Mouse (Mus musculus) megakaryocyte, embryonic 14.5 days (primary cell): ENCODE measurements around the gene Magi2. TPM values are rescaled to one million over a fixed set of nuclear protein-coding genes. Genes with fewer than 3 reads are reported as not detected.

Source experiments
- H3K27me3 ChIP-seq: replicated peaks from 2 replicates; pipeline ENCODE3; 2012; ENCODE audit warnings: inconsistent platforms
- H3K36me3 ChIP-seq: replicated peaks from 2 replicates; pipeline ENCODE3; 2012; ENCODE audit warnings: low read length, inconsistent platforms, mixed read lengths
- H3K4me1 ChIP-seq: 2 replicates; pipeline ENCODE4 v1.6.1; 2012; ENCODE audit warnings: inconsistent platforms
- H3K4me3 ChIP-seq: replicated peaks from 2 replicates; pipeline ENCODE3; 2012; ENCODE audit warnings: moderate library complexity, mild to moderate bottlenecking, inconsistent platforms
- H3K9me3 ChIP-seq: 2 replicates; pipeline ENCODE4 v1.6.1; 2012; ENCODE audit warnings: inconsistent platforms
- FLI1 ChIP-seq: IDR thresholded peaks from 2 replicates; pipeline ENCODE4 v1.6.1; 2012; ENCODE audit warnings: low read length, inconsistent platforms, mixed read lengths
- GATA1 ChIP-seq: IDR thresholded peaks from 3 replicates; pipeline ENCODE4 v1.6.1; 2012; ENCODE audit warnings: mixed read lengths, low read length, inconsistent platforms, borderline replicate concordance
- polyA plus RNA-seq: library from polyadenylated mRNA; stranded (reverse); fragments of >175 nt; gene quantifications from 2 replicates; pipeline ENCODE4 v1.2.3, GENCODE M21; 2012; ENCODE audit warnings: low replicate concordance; ENCODE audit not compliant: insufficient read depth

Magi2 gene
- polyA plus RNA-seq, 1 experiment, result 0.02 TPM

GRCm38 (mm10) chr5:20614891-20615290, 1388.1 kb downstream of the Magi2 start:
- Histone ChIP-seq H3K4me1 (no peaks in the 10 kb centered on the region), H3K4me3 (no peak overlapping the region), H3K36me3 (no peaks in the 10 kb centered on the region), H3K9me3 (no peaks in the 10 kb centered on the region), H3K27me3 (no peaks in the 10 kb centered on the region)
- TF ChIP-seq GATA1, result no peak
- TF ChIP-seq FLI1, result no peak

- TF ChIP-seq FLI1, result no peak
- no peak for TF ChIP-seq GATA1
- peaks cover 11% of the 10 kb centered on the region for H3K4me1 ChIP-seq
- H3K9me3 ChIP-seq, result no peaks in the 10 kb centered on the region
- no peaks in the 10 kb centered on the region for H3K27me3 ChIP-seq
- no peak overlapping the region for H3K4me3 ChIP-seq
- no peaks in the 10 kb centered on the region for H3K36me3 ChIP-seq
Observed at GRCm38 (mm10) chr5:20620596-20621511, 1394.0 kb downstream of the Magi2 start.

- Histone ChIP-seq H3K4me1 (peaks cover 11% of the 10 kb centered on the region), H3K9me3 (no peaks in the 10 kb centered on the region), H3K4me3 (no peak overlapping the region), H3K27me3 (no peaks in the 10 kb centered on the region), H3K36me3 (no peaks in the 10 kb centered on the region)
- TF ChIP-seq FLI1 (no peak), GATA1 (no peak)
Observed at GRCm38 (mm10) chr5:20622417-20622816, 1395.6 kb downstream of the Magi2 start.

GRCm38 (mm10) chr5:20622837-20623573, 1396.2 kb downstream of the Magi2 start:
- Histone ChIP-seq H3K27me3 (no peaks in the 10 kb centered on the region), H3K4me1 (peaks cover 11% of the 10 kb centered on the region), H3K36me3 (no peaks in the 10 kb centered on the region), H3K4me3 (no peak overlapping the region), H3K9me3 (no peaks in the 10 kb centered on the region)
- no peak for TF ChIP-seq FLI1

- Histone ChIP-seq H3K4me1 (peaks cover 15% of the 10 kb centered on the region), H3K36me3 (no peaks in the 10 kb centered on the region), H3K9me3 (no peaks in the 10 kb centered on the region), H3K4me3 (no peak overlapping the region), H3K27me3 (no peaks in the 10 kb centered on the region)
- TF ChIP-seq FLI1, result no peak
- TF ChIP-seq GATA1, result no peak
Observed at GRCm38 (mm10) chr5:20625117-20625516, 1398.3 kb downstream of the Magi2 start.

GRCm38 (mm10) chr5:20628954-20629601, 1402.2 kb downstream of the Magi2 start:
- TF ChIP-seq FLI1 (no peak), GATA1 (no peak)
- Histone ChIP-seq H3K4me3 (no peak overlapping the region), H3K4me1 (0 out of 2 replicates have a peak, but pooled peaks cover 4% of the 10 kb centered on the region), H3K36me3 (no peaks in the 10 kb centered on the region), H3K27me3 (no peaks in the 10 kb centered on the region), H3K9me3 (no peaks in the 10 kb centered on the region)

GRCm38 (mm10) chr5:20634046-20634769, 1407.4 kb downstream of the Magi2 start:
- no peaks in the 10 kb centered on the region for H3K27me3 ChIP-seq
- 0 out of 2 replicates have a peak, but pooled peaks cover 1% of the 10 kb centered on the region for H3K4me1 ChIP-seq
- TF ChIP-seq GATA1, result no peak
- TF ChIP-seq FLI1, result no peak
- H3K9me3 ChIP-seq, result no peaks in the 10 kb centered on the region
- H3K4me3 ChIP-seq, result no peak overlapping the region
- H3K36me3 ChIP-seq, result no peaks in the 10 kb centered on the region

GRCm38 (mm10) chr5:20634822-20635221, 1408.0 kb downstream of the Magi2 start:
- Histone ChIP-seq H3K4me1 (no peaks in the 10 kb centered on the region), H3K27me3 (no peaks in the 10 kb centered on the region), H3K36me3 (no peaks in the 10 kb centered on the region), H3K9me3 (no peaks in the 10 kb centered on the region), H3K4me3 (no peak overlapping the region)
- no peak for TF ChIP-seq GATA1
- TF ChIP-seq FLI1, result no peak

GRCm38 (mm10) chr5:20637300-20637989, 1410.6 kb downstream of the Magi2 start:
- H3K27me3 ChIP-seq, result peaks cover 2% of the 10 kb centered on the region
- no peak overlapping the region for H3K4me3 ChIP-seq
- no peaks in the 10 kb centered on the region for H3K36me3 ChIP-seq
- no peaks in the 10 kb centered on the region for H3K9me3 ChIP-seq
- H3K4me1 ChIP-seq, result no peaks in the 10 kb centered on the region
- TF ChIP-seq GATA1, result no peak; the same call in 2 of the 3 replicates
- TF ChIP-seq FLI1, result no peak
